Mouse (Mus musculus) embryonic fibroblast, embryonic 13.5 days (primary cell): ENCODE measurements at regions not wholly inside any gene's neighbourhood (a gene's known extent, or its start where the extent isn't known, plus 50 kb on each side); places are given as distances from the start of the nearest gene placed in this dataset.
"Not testable (repeated sequence)": the region's sequence is repeated elsewhere in the genome, so short reads cannot be mapped to it uniquely, and the experiment has no call there.

Experiments used
- H3K27ac ChIP-seq: 2 replicates; pipeline ENCODE4 v1.5.1; 2012; ENCODE audit warnings: low read length, control low read depth, inconsistent platforms; ENCODE audit not compliant: insufficient read depth
- H3K4me1 ChIP-seq: 2 replicates; pipeline ENCODE4 v1.6.1; 2011; ENCODE audit warnings: low read length; ENCODE audit not compliant: control insufficient read depth, insufficient read depth
- H3K4me3 ChIP-seq: 2 replicates; pipeline ENCODE4 v1.5.1; 2011; ENCODE audit warnings: mild to moderate bottlenecking, control low read depth, low read length; ENCODE audit not compliant: insufficient read depth
- CTCF ChIP-seq: IDR thresholded peaks from 2 replicates; pipeline ENCODE4 v1.5.1; 2011; ENCODE audit warnings: mild to moderate bottlenecking, control low read depth, low read length, moderate library complexity, borderline replicate concordance; ENCODE audit not compliant: insufficient read depth
- POLR2A ChIP-seq: IDR thresholded peaks from 2 replicates; pipeline ENCODE4 v1.6.1; 2011; ENCODE audit warnings: low read depth, mild to moderate bottlenecking, control low read depth, low read length, moderate library complexity

DNA sequence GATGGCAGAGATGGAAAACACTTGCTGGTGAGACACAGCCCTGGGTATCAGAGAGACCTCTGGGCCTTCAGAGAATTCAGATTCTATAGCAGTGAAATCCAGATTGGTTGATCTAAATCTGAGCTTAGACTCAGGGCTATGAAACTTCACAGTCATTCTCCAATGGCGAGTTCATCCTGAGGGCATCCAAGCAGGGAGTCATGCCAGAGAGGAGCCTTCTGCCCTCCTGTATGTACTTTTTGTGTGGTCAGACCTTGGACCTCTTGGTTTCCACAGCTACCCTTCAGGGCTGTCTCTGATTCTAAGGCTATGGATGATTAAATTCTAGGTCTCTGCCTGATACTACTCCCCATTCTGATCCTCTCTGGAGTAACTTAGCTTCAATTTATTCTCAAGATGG is 122.0 kb upstream of the Mettl15 start:
- H3K27ac ChIP-seq, result no peak overlapping the region
- H3K4me1 ChIP-seq, result peaks cover 3% of the 10 kb centered on the region; the same call in 1 of the 2 replicates
- H3K4me3 ChIP-seq, result no peak overlapping the region
- TF ChIP-seq CTCF (no peak), POLR2A (no peak)

GRCm38 (mm10) chr2:109404262-109404661 is 123.7 kb upstream of the Mettl15 start:
- Histone ChIP-seq H3K27ac (no peak overlapping the region), H3K4me1 (peaks cover 3% of the 10 kb centered on the region; the same call in 1 of the 2 replicates), H3K4me3 (no peak overlapping the region)
- TF ChIP-seq POLR2A, result no peak
- TF ChIP-seq CTCF, result no peak

GRCm38 (mm10) chr2:109406591-109407079 is 126.1 kb upstream of the Mettl15 start:
- TF ChIP-seq CTCF, result no peak
- no peak for TF ChIP-seq POLR2A
- Histone ChIP-seq H3K4me1 (peaks cover 3% of the 10 kb centered on the region; the same call in 1 of the 2 replicates), H3K27ac (peak overlapping the region; percentile 74), H3K4me3 (no peak overlapping the region)

DNA sequence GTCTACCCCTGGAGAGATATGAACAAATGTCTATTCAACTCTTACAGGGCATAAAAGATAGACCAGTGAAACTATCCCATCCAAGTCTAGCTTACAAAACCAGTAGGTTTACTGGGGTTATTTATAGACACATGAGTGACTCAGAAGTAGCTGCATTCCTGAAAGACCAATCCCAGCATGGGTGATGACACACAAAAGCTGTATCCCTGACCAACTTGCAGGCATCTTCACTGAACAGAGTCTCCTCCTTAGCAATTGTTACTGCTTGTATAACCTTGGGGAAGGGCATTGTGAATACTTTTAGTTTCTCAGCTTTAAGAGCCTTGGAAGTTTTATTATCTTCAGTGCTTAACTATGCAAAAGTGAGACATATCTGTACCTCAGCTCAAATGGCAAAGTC is 139.6 kb upstream of the Mettl15 start:
- H3K4me3 ChIP-seq, result no peak overlapping the region
- peaks cover 5% of the 10 kb centered on the region; the same call in 1 of the 2 replicates for H3K4me1 ChIP-seq
- TF ChIP-seq POLR2A (no peak), CTCF (no peak)
- peak overlapping the region; percentile 84 for H3K27ac ChIP-seq

DNA sequence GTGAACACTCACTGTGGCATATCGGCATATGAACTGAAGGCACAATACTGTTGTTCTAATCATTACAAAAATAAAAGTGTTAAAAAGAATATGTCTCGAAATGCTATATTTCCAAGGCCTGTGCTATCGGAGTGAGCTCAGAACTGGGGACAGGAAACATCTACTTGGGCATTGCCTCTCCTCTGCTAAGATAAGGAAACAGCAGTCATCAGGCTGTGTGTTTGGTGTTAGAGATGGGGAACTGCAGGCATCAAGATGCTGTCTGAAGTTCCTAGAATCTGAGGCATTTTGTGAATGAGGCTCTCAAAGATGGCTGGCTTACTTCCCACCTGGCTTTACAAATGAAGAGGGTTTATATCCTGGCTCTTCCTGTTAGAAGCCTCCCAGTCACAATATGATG is 150.6 kb upstream of the Mettl15 start:
- Histone ChIP-seq H3K4me1 (no peaks in the 10 kb centered on the region), H3K4me3 (no peak overlapping the region), H3K27ac (no peak overlapping the region)
- TF ChIP-seq POLR2A (no peak), CTCF (no peak)

DNA sequence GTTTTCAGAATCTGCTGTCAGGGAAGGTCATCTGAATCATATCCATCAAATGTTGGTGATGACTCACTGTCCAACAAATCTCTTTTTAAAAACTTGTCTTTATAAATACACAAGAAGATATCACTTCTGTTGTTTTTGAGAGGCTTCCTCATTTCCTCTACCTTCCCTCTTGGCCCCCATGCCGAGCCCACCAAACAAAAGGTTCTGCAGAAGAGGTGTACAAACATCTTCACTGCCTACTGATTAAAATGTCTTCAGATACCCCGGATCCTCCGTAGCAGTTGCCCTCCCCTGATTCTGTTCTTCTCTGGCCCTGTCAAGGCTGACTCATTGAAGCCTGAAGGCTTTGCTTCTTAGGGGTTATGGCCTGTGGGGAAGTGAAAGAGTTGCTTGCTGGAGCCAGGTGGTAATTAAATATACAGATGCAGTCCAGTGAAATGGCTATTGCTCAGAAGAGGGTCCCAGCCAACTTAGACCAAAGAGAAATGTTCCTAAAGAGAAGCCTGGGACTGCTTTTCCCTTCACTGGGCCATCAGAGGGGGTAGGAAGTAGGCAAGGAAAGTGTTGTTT is 162.1 kb upstream of the Mettl15 start:
- no peak for TF ChIP-seq CTCF
- TF ChIP-seq POLR2A, result no peak
- H3K4me3 ChIP-seq, result no peak overlapping the region
- H3K27ac ChIP-seq, result no peak overlapping the region; the same call in 1 of the 2 replicates
- H3K4me1 ChIP-seq, result no peaks in the 10 kb centered on the region

DNA sequence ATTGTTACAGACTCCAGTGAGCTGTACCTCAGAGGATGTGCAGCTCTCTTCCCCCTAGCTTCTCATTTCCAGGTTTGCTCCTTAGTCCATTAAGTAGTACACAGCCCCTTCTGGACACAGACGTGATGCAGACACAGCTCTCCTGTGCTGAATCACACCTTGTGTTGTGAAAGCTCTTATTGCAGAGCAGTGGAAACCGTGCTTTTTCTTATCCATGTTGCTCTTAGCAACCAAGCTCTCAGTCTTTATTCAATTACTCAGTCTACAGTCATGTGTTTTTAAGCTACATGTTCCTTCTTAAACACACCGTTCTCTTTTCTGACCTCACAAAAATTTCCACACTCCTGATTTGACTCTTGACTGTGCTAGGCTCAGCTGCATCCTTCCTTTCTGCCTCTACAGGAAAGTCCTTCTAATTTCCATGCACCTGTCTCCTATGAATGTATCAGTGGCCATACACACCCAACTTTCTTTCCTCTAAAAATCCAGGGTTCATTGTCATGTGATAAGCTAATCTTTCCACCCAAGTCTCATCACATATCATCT is 163.0 kb upstream of the Mettl15 start:
- no peak overlapping the region for H3K27ac ChIP-seq
- TF ChIP-seq CTCF (no peak), POLR2A (no peak)
- no peak overlapping the region for H3K4me3 ChIP-seq
- H3K4me1 ChIP-seq, result no peaks in the 10 kb centered on the region

GRCm38 (mm10) chr2:109462246-109462645 is 181.7 kb upstream of the Mettl15 start:
- not testable (repeated sequence) for H3K4me3 ChIP-seq, H3K27ac ChIP-seq, H3K4me1 ChIP-seq

GRCm38 (mm10) chr2:109484306-109484705 is 190.2 kb upstream of the Bdnf start:
- H3K4me1 ChIP-seq, result no peaks in the 10 kb centered on the region
- no peak overlapping the region for H3K27ac ChIP-seq
- TF ChIP-seq CTCF (no peak), POLR2A (no peak)
- no peak overlapping the region for H3K4me3 ChIP-seq

GRCm38 (mm10) chr2:109487591-109487990 is 186.9 kb upstream of the Bdnf start:
- Histone ChIP-seq H3K27ac (no peak overlapping the region), H3K4me1 (no peaks in the 10 kb centered on the region), H3K4me3 (no peak overlapping the region)
- no peak for TF ChIP-seq CTCF
- no peak for TF ChIP-seq POLR2A

GRCm38 (mm10) chr2:109502186-109502585 is 172.3 kb upstream of the Bdnf start:
- Histone ChIP-seq H3K4me1 (no peaks in the 10 kb centered on the region; the same call in 1 of the 2 replicates), H3K4me3 (no peak overlapping the region), H3K27ac (no peak overlapping the region)
- TF ChIP-seq POLR2A (no peak), CTCF (no peak)
